Mouse (Mus musculus): ENCODE measurements at regions not wholly inside any gene's neighbourhood (a gene's known extent, or its start where the extent isn't known, plus 50 kb on each side); places are given as distances from the start of the nearest gene placed in this dataset.

- no peak for DNase-seq (ENCODE audit: low spot score)
These were observed 81.0 kb upstream of the Sertad2 start for GRCm38 (mm10) chr11:20462076-20462475.

- DNase-seq (ENCODE audit: low spot score): no peak
These were observed 79.8 kb upstream of the Sertad2 start for GRCm38 (mm10) chr11:20463173-20463681.

DNA sequence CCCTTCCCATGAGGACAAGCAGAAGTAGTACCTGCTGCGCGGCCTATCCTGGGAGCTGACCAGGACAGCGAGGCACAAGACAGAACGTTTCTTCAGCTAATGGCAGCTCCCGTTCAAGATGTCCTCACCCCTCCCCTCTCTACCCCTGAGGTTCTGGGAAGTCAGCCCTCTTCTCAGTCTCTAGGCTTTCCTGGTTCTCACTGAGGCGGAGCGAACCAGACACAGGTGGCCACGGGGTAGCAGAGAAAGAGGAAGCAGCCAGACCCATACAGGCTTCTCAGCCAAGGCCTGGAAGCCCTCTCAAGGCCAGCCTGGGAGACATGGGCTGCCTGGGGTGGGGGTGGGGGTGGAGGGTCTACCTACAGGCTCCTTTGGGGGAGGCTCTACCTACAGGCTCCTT, 78.5 kb upstream of the Sertad2 start:
- DNase-seq (ENCODE audit: low spot score): peak; percentile 42

GRCm38 (mm10) chr11:20466591-20466990, 76.5 kb upstream of the Sertad2 start:
- DNase-seq (ENCODE audit: low spot score): no peak

- DNase-seq (ENCODE audit: low spot score): peak; percentile 58
These were observed 74.6 kb upstream of the Sertad2 start for GRCm38 (mm10) chr11:20468319-20469018.

DNA sequence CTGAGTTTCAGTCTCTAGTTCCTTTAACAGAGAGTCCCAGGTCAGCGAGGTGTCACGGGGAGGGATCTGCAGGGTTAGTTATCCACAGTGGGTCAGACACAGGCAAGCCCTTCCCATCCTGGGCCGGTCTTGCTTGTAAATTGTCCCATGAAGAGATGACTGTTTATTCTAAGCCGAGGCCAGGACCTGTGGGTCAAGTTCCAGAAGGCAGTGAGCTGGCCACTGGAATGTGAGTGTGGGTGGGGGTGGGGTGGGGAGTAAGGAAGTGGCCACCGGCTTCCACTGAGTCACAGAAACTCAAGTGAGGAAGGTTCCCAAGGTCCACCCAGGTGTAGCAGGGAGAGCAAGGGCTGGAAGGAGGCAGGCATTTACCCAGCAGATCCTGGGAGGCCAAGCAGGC, 73.7 kb upstream of the Sertad2 start:
- no peak for DNase-seq (ENCODE audit: low spot score)

GRCm38 (mm10) chr11:20470396-20470795, 72.7 kb upstream of the Sertad2 start:
- no peak for DNase-seq (ENCODE audit: low spot score)

DNA sequence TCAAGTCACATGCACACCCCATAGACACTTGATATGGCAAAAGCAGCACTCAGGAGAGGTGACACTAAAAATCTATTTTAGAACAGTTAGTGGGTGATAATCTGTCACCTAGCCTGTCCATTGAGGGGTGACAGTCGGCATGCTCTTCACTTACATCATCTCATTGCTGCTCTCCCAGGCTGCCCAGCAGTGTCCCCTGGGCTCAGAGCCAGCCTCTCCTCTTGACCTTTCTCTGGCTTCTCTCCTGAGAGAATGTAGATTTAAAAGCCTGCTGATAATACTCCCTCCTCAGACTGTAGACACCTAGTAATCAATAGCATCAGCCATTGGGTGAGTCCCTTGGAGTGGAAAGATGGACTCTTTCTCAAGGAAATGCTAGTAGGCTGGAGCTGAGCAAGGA, 70.7 kb upstream of the Sertad2 start:
- DNase-seq (ENCODE audit: low spot score): no peak

GRCm38 (mm10) chr11:20475629-20476028, 67.4 kb upstream of the Sertad2 start:
- no peak for DNase-seq (ENCODE audit: low spot score)

GRCm38 (mm10) chr11:20476494-20476893, 66.6 kb upstream of the Sertad2 start:
- DNase-seq (ENCODE audit: low spot score): no peak

DNA sequence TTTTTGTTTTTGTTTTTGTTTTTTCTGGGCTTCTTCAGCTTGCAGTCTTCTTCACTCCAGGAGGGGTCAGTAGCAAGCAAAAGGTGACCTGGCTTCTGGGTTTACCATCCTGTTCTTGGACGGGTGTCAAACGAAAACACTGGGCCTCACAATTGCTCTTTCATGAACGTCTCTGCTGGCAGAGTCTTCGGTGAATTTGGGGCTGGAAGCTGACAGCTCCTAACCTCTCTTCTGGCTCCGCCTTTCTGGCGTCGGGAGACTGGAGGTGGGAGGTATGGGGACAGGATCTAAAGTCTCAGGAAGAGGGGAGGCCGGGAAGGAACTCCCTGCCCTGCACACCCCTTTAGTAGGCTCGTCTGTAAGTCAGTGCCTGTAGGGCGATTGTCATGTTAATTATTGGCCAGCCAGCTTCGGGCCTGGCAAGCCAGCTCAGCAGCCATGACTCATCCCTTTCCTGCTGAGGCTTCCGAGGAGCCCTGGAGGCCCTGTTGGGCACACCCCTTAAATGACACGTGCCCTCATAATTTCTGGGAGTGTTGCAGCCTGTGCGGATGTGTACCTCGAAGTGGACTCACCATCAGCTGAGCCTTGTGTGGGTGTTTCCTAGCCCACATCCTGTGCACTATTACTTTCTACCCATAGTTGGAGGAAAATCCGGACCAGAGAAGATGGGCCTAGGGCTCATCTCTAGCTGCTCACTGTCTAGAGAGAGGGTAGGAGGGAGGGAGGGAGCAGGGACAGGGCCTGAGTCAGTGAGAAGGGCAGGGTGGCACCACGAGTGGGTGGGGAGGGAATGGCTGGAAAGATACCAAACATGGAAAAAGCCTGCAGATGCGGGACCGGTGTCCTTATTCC, 65.6 kb upstream of the Sertad2 start:
- DNase-seq (ENCODE audit: low spot score): peak; percentile 67

DNA sequence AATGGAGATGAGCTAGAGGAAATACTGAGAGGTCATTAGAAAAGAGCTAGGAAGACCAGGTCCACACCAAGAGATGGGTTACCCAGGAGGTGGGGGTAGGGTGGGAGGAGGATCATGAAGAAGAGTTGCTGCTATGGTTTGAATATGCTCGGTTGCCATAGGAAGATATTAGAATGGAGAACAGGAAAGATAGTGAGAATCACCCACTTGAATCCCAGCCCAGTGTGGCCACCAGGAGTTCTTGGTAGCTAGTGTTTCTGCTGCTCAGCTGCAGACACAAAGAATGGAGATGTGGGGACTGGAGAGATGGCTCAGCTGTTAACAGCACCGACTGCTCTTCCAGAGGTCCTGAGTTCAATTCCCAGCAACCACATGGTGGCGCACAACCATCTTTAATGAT, 62.4 kb upstream of the Sertad2 start:
- DNase-seq (ENCODE audit: low spot score): no peak

- DNase-seq (ENCODE audit: low spot score): peak; percentile 57
These were observed 57.7 kb upstream of the Sertad2 start for GRCm38 (mm10) chr11:20485371-20485770.

All from lung, postnatal 25 days (tissue).